Mouse (Mus musculus) intestine, embryonic 16.5 days (tissue): ENCODE results near the gene Col6a6. TPM values are rescaled to one million over a fixed set of nuclear protein-coding genes. Genes with fewer than 3 reads are reported as not detected.

Experiments used
- ATAC-seq: fragments of 200-750 bp; cut with Nextera tagmentation; 2 replicates; pipeline ENCODE4 v1.8.0; 2017; ENCODE audit warnings: moderate TSS enrichment, moderate library complexity
- H3K27ac ChIP-seq: fragments of 300-500 bp; sonication (generic); 2 replicates; pipeline ENCODE4 v1.5.1; 2014; ENCODE audit warnings: mild to moderate bottlenecking, low read length
- H3K27me3 ChIP-seq: fragments of 300-500 bp; sonication (generic); replicated peaks from 2 replicates; pipeline ENCODE4 v1.6.1; 2014; ENCODE audit warnings: low read length, control low read depth, mixed read lengths; ENCODE audit not compliant: control insufficient read depth, insufficient read depth
- H3K36me3 ChIP-seq: fragments of 300-500 bp; sonication (generic); 2 replicates; pipeline ENCODE4 v1.6.1; 2014; ENCODE audit warnings: low read length, control low read depth; ENCODE audit not compliant: control insufficient read depth, insufficient read depth
- H3K4me1 ChIP-seq: fragments of 300-500 bp; sonication (generic); 2 replicates; pipeline ENCODE4 v1.6.1; 2014; ENCODE audit warnings: low read length, control low read depth, mixed read lengths; ENCODE audit not compliant: control insufficient read depth, insufficient read depth
- H3K4me2 ChIP-seq: fragments of 300-500 bp; sonication (generic); 2 replicates; pipeline ENCODE4 v1.6.1; 2014; ENCODE audit warnings: low read depth, low read length, control low read depth
- H3K4me3 ChIP-seq: fragments of 300-500 bp; sonication (generic); 2 replicates; pipeline ENCODE4 v1.5.1; 2014; ENCODE audit warnings: mild to moderate bottlenecking, low read length
- H3K9ac ChIP-seq: fragments of 300-500 bp; sonication (generic); 2 replicates; pipeline ENCODE4 v1.6.1; 2014; ENCODE audit warnings: low read depth, low read length
- H3K9me3 ChIP-seq: fragments of 300-500 bp; sonication (generic); 2 replicates; pipeline ENCODE4 v1.6.1; 2016; ENCODE audit warnings: low read length, control low read depth; ENCODE audit not compliant: control insufficient read depth
- WGBS: fragments of 180-500 bp; shearing (Covaris S2); extraction: QIAGEN DNeasy Blood & Tissue Kit; methylation state at CpG from one replicate; pipeline ENCODE4 v1.1.7; 2014; 5-methylcytosine and 5-hydroxymethylcytosine counted together
- polyA plus RNA-seq: library from polyadenylated mRNA; unstranded; fragments of >200 nt; fragmentation: Nextera tagmentation; extraction: Ambion mirVana; gene quantifications from 2 replicates; pipeline ENCODE4 v1.2.1, GENCODE M21; 2015

The Col6a6 gene
- polyA plus RNA-seq, 1 experiment from 2014 or later = 0.95 TPM

- no peak overlapping the region for H3K27ac ChIP-seq
- H3K9ac ChIP-seq = no peak overlapping the region
- H3K36me3 ChIP-seq = no peaks in the 10 kb centered on the region
- no peaks in the 10 kb centered on the region for H3K27me3 ChIP-seq
- no peaks in the 10 kb centered on the region; the same call in 1 of the 2 replicates for H3K4me1 ChIP-seq
- ATAC-seq = no peak
- no peak overlapping the region for H3K4me3 ChIP-seq
- H3K4me2 ChIP-seq = no peak overlapping the region
- H3K9me3 ChIP-seq = no peaks in the 10 kb centered on the region
- WGBS = 90% methylated on average over 5 of the region's 5 CpGs
Measured at GRCm38 (mm10) chr9:105814436-105814835, 13.5 kb downstream of the Col6a6 start.

DNA sequence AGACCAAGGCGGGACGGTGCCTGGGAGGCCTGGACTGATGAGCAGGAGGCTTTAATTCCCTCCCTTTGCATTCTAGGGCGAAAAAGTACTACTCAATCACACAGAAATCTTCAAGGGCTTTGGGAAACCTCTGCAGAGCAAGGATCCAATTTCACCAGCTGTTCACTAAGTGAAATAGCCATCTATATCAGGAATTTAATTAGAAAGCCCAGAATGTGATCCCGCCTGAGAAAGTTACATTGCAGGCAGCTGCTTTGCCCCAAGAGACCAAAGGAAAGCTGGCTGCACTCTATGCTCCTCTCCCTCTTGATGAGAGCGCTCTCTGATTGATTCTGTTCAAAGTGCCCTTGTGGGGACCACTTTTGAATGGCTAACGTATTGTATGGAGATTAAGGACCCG is 16.5 kb downstream of the Col6a6 start:
- no peaks in the 10 kb centered on the region for H3K9me3 ChIP-seq
- H3K4me2 ChIP-seq = no peak overlapping the region
- H3K27ac ChIP-seq = no peak overlapping the region
- 52% methylated on average over 7 of the region's 7 CpGs for WGBS
- H3K36me3 ChIP-seq = no peaks in the 10 kb centered on the region
- no peaks in the 10 kb centered on the region for H3K27me3 ChIP-seq
- no peaks in the 10 kb centered on the region; the same call in 1 of the 2 replicates for H3K4me1 ChIP-seq
- ATAC-seq = no peak
- no peak overlapping the region for H3K4me3 ChIP-seq
- H3K9ac ChIP-seq = no peak overlapping the region

- ATAC-seq = no peak
- Histone ChIP-seq H3K4me2 (no peak overlapping the region), H3K27me3 (no peaks in the 10 kb centered on the region)
Measured at GRCm38 (mm10) chr9:105808920-105809505, 18.9 kb downstream of the Col6a6 start.

DNA sequence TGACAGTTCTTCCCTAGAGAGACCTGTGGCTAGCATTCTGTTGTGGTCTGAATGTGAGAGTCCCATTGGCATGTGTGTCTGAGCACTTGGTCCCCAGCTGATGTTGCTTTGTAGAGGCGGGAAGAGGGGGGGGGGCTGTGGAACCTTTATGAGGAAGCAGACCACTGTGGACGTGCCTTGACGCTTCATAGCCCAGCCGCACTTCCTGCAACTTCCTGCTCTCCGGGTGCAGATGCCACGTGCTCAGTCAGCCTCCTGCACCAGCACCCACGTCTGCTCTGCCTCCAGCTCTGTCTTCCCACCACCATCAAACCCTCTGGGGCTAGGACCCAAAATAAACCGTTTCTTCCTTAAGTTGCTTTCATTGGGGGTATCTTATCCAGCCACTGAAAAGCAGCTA is 24.5 kb downstream of the Col6a6 start:
- Histone ChIP-seq H3K27ac (no peak overlapping the region), H3K27me3 (no peaks in the 10 kb centered on the region), H3K4me3 (no peak overlapping the region), H3K36me3 (no peaks in the 10 kb centered on the region), H3K4me1 (no peaks in the 10 kb centered on the region), H3K4me2 (no peak overlapping the region), H3K9ac (no peak overlapping the region), H3K9me3 (no peaks in the 10 kb centered on the region)
- WGBS = 81% methylated on average over 8 of the region's 8 CpGs
- ATAC-seq = no peak

More at GRCm38 (mm10) chr9:105808920-105809505, 18.9 kb downstream of the Col6a6 start:
- no peak overlapping the region for H3K27ac ChIP-seq
- H3K36me3 ChIP-seq = no peaks in the 10 kb centered on the region
- no peaks in the 10 kb centered on the region for H3K9me3 ChIP-seq
- H3K4me1 ChIP-seq = no peaks in the 10 kb centered on the region; the same call in 1 of the 2 replicates
- no peak overlapping the region for H3K9ac ChIP-seq
- no peak overlapping the region for H3K4me3 ChIP-seq
- 67% methylated on average over 17 of the region's 17 CpGs for WGBS

- no peak for ATAC-seq
- Histone ChIP-seq H3K9ac (no peak overlapping the region), H3K4me1 (0 out of 2 replicates have a peak, but pooled peaks cover 6% of the 10 kb centered on the region), H3K27ac (no peak overlapping the region), H3K4me3 (no peak overlapping the region), H3K36me3 (no peaks in the 10 kb centered on the region), H3K4me2 (no peak overlapping the region), H3K27me3 (no peaks in the 10 kb centered on the region), H3K9me3 (no peaks in the 10 kb centered on the region)
- 88% methylated on average over 5 of the region's 5 CpGs for WGBS
Measured at GRCm38 (mm10) chr9:105801463-105801862, 26.5 kb downstream of the Col6a6 start.

DNA sequence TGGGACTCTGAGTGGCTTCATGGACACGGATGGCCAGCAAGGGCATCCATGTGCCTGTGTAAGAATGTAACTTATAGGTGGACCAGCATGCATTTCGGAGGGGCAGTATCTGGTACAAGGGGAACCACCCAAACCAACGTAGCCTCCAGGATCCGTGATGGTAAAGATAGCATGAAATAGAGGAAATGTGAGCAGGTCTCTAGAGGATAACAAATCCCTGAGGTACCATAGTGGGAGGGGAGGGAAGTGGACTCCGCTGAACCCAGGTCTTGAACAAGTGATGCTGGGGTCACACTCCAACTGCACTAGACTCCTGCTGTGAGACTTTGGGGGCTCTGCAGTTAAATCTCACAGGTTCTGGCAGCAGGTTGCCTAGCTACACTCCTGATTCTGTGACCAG is 27.7 kb downstream of the Col6a6 start:
- H3K4me2 ChIP-seq = no peak overlapping the region
- H3K27me3 ChIP-seq = no peaks in the 10 kb centered on the region
- H3K4me3 ChIP-seq = no peak overlapping the region
- H3K36me3 ChIP-seq = no peaks in the 10 kb centered on the region
- H3K9ac ChIP-seq = no peak overlapping the region
- ATAC-seq = no peak
- 89% methylated on average over 5 of the region's 5 CpGs for WGBS
- H3K9me3 ChIP-seq = no peaks in the 10 kb centered on the region
- no peak overlapping the region for H3K27ac ChIP-seq
- H3K4me1 ChIP-seq = peaks cover 8% of the 10 kb centered on the region

DNA sequence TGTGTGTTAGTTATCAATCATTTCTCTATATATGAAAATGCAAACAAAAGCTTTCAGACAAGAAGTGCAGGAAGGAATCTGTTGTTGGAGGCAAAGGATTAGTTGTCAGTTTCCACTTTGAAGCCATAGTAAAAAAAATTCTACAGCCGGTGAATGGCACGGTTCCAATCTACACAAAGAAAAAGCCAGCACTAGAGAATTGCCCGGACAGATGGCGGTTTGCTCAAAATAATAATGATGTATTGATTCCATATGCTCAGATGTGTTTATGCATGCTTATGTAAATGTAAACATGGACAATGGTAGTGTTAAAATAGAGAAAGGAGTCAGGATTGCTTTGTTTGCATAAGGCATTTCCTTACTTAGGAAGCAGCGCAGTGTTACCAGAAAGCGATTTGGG is 31.8 kb downstream of the Col6a6 start:
- Histone ChIP-seq H3K27me3 (no peaks in the 10 kb centered on the region), H3K4me3 (no peak overlapping the region), H3K4me2 (no peak overlapping the region), H3K9ac (no peak overlapping the region), H3K36me3 (no peaks in the 10 kb centered on the region), H3K4me1 (peaks cover 12% of the 10 kb centered on the region), H3K27ac (no peak overlapping the region), H3K9me3 (no peaks in the 10 kb centered on the region)
- peak; percentile 48; the same call in 1 of the 2 replicates for ATAC-seq
- 39% methylated on average over 6 of the region's 6 CpGs for WGBS

DNA sequence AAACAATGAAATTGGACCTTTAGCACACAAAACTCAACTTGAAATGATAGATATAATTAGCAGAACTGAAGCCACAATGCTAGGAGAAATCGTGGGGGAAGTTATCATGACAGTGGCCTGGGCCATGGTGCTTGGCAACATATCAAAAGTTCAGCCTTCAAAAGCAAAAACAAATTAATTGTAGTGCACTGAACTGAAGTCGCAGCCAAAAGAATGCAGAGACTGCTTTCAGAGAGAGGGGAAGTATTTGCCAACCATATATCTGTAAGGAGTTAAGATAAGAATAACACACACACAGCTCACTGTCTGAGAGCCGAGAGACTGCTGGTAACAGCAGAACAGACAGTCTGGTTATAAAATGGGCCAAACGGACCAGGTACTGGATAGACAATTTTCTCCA is 33.0 kb downstream of the Col6a6 start:
- Histone ChIP-seq H3K4me1 (peaks cover 12% of the 10 kb centered on the region), H3K9me3 (no peaks in the 10 kb centered on the region), H3K27ac (no peak overlapping the region), H3K4me2 (no peak overlapping the region), H3K4me3 (no peak overlapping the region), H3K36me3 (no peaks in the 10 kb centered on the region), H3K9ac (no peak overlapping the region), H3K27me3 (no peaks in the 10 kb centered on the region)
- no peak for ATAC-seq
- 23% methylated on average over 4 of the region's 4 CpGs for WGBS

- H3K27me3 ChIP-seq = no peaks in the 10 kb centered on the region
- no peak overlapping the region for H3K4me2 ChIP-seq
- no peaks in the 10 kb centered on the region for H3K36me3 ChIP-seq
- H3K9ac ChIP-seq = no peak overlapping the region
- no peak for ATAC-seq
- peaks cover 15% of the 10 kb centered on the region for H3K4me1 ChIP-seq
- 51% methylated on average over 5 of the region's 5 CpGs for WGBS
- no peak overlapping the region for H3K4me3 ChIP-seq
- no peak overlapping the region for H3K27ac ChIP-seq
- H3K9me3 ChIP-seq = no peaks in the 10 kb centered on the region
Measured at GRCm38 (mm10) chr9:105791810-105792209, 36.1 kb downstream of the Col6a6 start.

GRCm38 (mm10) chr9:105788203-105788602 is 39.8 kb downstream of the Col6a6 start:
- H3K4me2 ChIP-seq = no peak overlapping the region
- H3K9me3 ChIP-seq = no peaks in the 10 kb centered on the region
- H3K36me3 ChIP-seq = no peaks in the 10 kb centered on the region
- no peak overlapping the region for H3K4me3 ChIP-seq
- peaks cover 7% of the 10 kb centered on the region; the same call in 1 of the 2 replicates for H3K4me1 ChIP-seq
- no peak overlapping the region for H3K27ac ChIP-seq
- WGBS = 24% methylated on average over 3 of the region's 3 CpGs
- no peaks in the 10 kb centered on the region for H3K27me3 ChIP-seq
- peak; percentile 58 for ATAC-seq
- no peak overlapping the region for H3K9ac ChIP-seq
